In the genomic region with DNA sequence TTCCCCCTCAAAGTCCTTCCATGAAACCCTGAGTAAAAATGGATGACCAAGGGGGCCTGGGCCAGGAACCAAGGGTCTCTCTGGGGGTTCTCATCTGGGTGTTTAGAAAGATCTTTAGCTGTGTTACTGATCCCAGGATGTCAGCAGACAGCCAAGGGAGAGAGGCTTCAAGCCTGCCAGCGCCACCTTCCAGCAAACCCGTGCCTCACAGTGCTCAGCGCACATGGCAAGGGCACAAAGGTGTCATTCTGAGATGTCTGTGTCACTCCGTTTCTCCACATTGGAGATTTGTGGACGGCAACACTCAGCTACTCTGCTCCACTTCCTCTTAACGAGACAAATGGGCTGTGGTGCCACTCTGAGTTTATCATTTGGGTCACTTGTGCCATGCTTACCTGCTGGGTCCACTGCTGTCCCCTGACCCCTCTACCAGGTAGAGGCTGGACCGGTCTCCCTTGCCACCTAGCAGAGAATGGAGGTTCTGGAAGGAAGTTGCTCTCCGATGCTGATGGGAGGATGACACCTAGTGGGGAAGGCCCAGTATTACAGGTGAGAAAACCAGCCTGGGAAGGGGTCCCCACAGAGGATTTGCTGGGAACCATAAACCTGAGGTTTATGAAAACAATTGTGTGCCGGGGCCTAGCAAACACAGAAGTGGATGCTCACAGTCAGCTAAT, we compare ENCODE assay signal across 8 mouse cellular contexts. TPM values are rescaled to one million over a fixed set of nuclear protein-coding genes. Genes with fewer than 3 reads are reported as not detected.
A peak's percentile ranks its signal among the peaks of the same experiment; 100 is the strongest.
DNase-seq lines count a peak whose midpoint lies in the region; ATAC-seq lines count a peak whose summit lies in the region.

No protein-coding gene starts in this region.

- peaks cover 22% of the 10 kb centered on the region for H3K4me1 ChIP-seq in heart, embryonic 11.5 days (ENCODE audit: control insufficient read depth, insufficient read depth, low read length)

- no peak overlapping the region for H3K4me3 ChIP-seq in heart, embryonic 11.5 days (ENCODE audit: low read depth, low read length)

- WGBS in heart, embryonic 11.5 days (ENCODE audit: insufficient replicate concordance) = 52% methylated on average over 9 of the region's 9 CpGs

- no peaks in the 10 kb centered on the region for H3K9me3 ChIP-seq in heart, embryonic 11.5 days (replicated peaks; ENCODE audit: control insufficient read depth, low read length)

- no peaks in the 10 kb centered on the region for H3K27me3 ChIP-seq in heart, embryonic 11.5 days (ENCODE audit: control insufficient read depth, insufficient read depth, low read length)

- ATAC-seq in heart, embryonic 11.5 days (replicated peaks; ENCODE audit: insufficient number of reproducible peaks, low FRiP score, low TSS enrichment) = no peak
- ATAC-seq in monocyte, adult 5-6 weeks (replicated peaks; ENCODE audit: insufficient number of reproducible peaks, low FRiP score, low TSS enrichment, poor library complexity, severe bottlenecking) = peak; percentile 44; the same call in 1 of the 2 replicates

- H3K9ac ChIP-seq in heart, embryonic 11.5 days (ENCODE audit: low read depth, low read length) = no peak overlapping the region

- H3K27ac ChIP-seq in heart, embryonic 11.5 days (ENCODE audit: low read depth, low read length) = no peak overlapping the region

- DNase-seq in heart, adult 11 months = peak; percentile 94
- peak; percentile 49 for DNase-seq in urinary bladder, adult 18-20 months (ENCODE audit: low spot score in 2 of 2)
- DNase-seq in urinary bladder, adult 2 months (ENCODE audit: low spot score) = no peak
- DNase-seq in cerebellum, postnatal 25 days = peak; percentile 76 to 78
- peak; percentile 60 for DNase-seq in kidney, postnatal 14 days
- DNase-seq in thymus, postnatal 4 days = peak; percentile 75

- H3K4me2 ChIP-seq in heart, embryonic 11.5 days = no peak overlapping the region

- H3K36me3 ChIP-seq in heart, embryonic 11.5 days (ENCODE audit: control insufficient read depth, insufficient read depth, low read length) = peaks cover 11% of the 10 kb centered on the region

RNA-seq across cellular contexts. Expression of a gene that starts 26.2 kb away (rescaled TPM):
- 3.9 and 5.4 TPM in 2 replicates for polyA plus RNA-seq in heart, embryonic 11.5 days (2014; fragmentation: Nextera tagmentation; extraction: Ambion mirVana)
- polyA plus RNA-seq in urinary bladder, adult 2 months (2012; rRNA removed) = 20.0 and 21.4 TPM in 2 replicates
- total RNA-seq in monocyte, adult 5-6 weeks (2017) = 0.48 TPM in 1 of 3 replicates, not detected in the others

RNA-seq across cellular contexts. Expression of a gene that starts 59.5 kb away (rescaled TPM):
- 62.1 and 62.8 TPM in 2 replicates for polyA plus RNA-seq in heart, embryonic 11.5 days (2014; fragmentation: Nextera tagmentation; extraction: Ambion mirVana)
- polyA plus RNA-seq in urinary bladder, adult 2 months (2012; rRNA removed) = 42.4 and 45.9 TPM in 2 replicates
- 54.9 to 89.5 TPM (median 66.6 TPM) in 3 replicates for total RNA-seq in monocyte, adult 5-6 weeks (2017)
